Mouse (Mus musculus): ENCODE data around the gene Ttc6. TPM values are rescaled to one million over a fixed set of nuclear protein-coding genes. Genes with fewer than 3 reads are reported as not detected.

The Ttc6 gene
- total RNA-seq, 2 experiments from 2014 or later = 0.05 TPM

DNA sequence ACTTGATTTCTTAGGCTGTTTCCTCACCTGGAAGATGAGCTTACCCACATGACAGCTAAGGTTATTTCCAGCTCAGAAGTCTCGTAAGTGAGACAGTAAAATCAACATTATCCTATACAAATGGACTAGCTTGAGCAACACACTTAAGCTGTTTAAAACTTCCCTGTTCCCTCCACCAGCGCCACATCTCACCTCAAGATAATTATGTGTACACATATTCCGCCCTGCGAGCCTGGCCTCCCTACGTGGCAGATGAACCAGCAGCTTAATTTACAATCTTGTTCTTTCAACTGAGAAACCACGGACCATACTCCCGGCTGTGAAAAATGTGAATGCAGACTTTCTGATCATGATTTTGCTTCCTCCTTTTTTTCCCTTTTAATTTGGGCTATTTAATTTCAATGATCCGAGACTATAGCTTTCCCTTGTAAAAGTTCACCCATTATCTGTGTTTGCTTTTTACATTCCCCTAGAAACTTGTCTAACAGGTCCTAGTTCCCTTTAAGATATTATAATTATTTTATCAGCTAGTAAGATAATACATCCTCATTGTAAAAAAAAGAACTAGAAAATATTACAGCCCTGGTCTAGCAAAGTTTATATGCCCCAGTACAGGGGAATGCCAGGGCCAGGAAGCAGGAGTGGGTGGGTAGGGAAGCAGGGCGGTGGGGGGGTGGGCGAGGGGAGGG lies 99.2 kb downstream of the Ttc6 start:
- no peak for DNase-seq

DNA sequence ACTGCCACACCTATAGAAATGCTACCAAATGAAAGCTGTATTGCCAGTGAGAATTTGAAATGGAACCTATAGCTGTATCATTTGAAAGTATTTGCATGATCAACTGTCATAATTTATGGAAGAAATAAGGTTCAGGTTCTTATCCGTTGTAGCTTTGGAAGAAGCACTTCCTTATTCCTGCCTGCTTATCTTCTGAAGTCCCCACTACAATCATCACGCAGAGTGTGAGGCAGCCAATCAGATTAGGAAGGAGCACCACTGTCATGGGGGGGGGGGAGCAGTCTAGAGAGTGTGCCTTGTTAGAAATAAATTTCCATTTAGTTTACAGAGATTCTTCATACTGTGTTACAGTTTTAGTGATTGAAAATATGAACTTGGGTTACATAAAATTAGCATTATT lies 108.5 kb downstream of the Ttc6 start:
- no peak for DNase-seq

DNA sequence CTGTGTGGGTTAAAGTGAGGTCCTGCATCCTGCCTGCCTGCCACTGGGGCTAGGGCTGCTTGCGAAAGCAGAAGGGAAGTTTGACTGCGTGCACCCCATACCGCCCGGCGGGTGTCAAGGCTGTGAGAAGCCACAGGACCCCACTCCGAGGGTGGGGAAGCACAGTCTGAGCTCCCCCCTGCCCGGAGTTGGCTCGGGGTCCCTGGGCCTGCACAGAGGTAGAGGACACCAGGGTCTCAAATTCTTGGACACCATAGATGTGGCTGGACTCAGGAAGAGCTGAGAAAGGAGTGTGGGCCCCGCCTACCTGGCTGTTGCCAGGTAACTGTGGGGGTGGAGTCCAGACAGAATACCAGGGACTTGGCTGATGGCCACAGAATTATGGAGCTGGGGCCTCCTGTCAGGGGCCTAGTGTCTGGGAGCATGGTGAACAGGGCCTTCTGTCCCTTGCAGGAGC lies 121.1 kb downstream of the Ttc6 start:
- DNase-seq = no peak

DNA sequence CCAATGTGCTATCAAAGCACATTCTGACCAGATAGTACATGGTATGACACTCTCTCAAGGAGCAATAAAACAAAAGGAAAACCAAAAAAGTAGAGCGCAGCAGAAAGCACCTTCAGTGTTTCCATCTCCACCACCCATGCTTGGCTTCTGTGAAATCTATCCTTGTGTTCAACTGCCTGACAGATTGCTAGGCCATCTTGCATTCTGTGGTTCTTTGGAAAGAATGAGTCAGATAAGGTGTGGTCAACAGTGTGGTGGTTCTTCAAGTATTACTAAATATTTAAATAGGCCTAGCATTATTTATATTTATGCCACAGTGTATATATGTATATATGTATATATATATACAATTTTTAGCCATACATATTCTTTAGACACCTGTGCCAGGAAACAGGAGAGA lies 146.1 kb downstream of the Ttc6 start:
- DNase-seq = no peak

DNA sequence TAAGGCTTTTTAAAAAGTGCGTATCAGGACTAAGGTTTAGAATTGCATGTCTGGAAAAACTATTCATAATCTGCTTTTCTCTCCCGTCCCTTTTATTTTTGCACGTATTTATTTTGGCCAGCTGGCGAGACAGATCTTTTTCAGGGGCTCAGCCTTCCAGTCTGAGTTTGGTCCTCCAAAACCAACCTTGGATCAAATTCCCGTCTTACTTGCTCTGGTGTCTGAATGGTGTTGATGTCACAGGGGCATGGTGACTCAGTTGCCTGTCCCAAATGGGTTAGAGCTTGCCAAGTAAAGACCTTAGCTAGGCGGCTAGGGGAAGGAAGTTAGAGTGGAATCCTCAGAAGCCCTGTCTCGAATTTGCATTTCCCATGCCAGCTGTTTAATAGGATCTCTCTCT lies 200.8 kb downstream of the Ttc6 start:
- DNase-seq = no peak

DNA sequence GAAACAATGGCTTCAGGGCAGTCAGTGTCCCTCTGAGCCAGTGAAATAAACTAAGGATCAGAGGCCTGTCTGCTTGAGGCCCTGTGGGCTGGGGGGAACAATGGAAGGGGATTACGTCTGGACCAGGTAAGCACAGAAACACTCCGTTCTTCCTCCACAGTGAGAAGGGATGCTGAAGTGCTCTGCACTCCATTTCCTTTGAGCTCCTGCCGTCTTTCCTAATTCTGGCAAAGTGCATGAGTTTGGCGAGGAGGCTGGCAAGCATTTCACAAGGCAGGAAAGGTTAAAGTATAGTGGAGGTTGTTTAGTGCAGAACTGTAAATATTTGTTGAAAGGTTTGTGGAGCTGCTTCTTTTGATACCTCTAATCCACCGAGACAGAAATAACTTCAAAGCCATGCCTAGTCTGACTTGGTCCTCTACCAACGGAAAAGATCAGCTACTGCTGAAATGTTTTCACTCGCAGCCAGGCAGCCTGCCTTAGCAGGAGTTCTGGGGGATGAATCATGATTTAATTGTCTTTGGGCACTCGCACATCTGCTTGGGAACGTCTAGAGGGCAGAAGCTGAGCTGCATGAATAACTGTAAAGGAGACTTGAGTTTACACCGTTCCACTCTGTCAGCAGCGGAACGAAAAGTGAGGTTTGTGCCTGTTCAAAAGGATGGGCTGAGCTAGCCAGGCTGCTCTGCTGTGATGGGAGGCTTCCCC lies 212.5 kb downstream of the Ttc6 start:
- no peak for DNase-seq

DNA sequence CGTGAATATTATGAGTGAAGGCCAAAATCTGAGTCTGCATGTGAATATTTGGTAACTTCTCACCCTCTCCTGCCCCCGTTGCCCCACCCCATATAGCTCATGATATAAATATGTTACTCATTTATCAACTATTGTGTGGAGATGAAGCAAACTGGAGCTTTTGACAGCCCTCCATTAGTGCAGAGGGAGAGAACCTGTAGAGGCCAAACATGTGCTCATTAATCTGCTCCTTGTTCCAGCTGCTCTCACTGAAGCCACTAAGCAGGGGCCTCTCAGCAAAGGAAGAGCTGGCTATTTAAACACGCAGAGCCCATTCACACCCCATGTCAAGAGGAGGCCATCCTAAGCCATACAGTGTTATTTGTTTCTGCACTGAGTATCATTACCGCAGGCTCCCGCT lies 218.0 kb downstream of the Ttc6 start:
- DNase-seq = no peak

DNA sequence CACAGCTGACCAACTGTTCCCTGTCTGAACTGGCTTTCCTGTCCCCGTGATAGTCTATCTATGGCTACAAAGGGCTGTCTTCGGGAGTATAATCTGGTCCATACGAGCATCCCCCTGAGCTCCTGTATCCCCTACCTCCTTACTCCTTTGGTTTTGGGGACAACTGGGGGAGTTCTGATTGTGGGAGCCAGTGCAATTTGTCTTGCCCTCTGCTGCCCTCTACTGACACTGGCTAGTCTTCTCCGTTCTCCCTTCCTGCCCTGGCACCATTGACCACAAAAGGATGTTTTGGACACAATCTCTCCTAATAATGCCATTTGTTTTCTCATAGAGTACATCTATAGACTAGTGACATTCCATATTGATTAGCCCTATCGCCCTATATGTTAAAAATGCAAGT lies 223.6 kb downstream of the Ttc6 start:
- peak; percentile 37 for DNase-seq

Other genes with a start within 250 kb of the Ttc6 start
- not detected for gene Foxa1, start 17.2 kb upstream of the Ttc6 start, total RNA-seq (2021)